Mouse (Mus musculus) layer of hippocampus, postnatal 36 days (tissue): ENCODE measurements around the gene Gm3618. TPM values are rescaled to one million over a fixed set of nuclear protein-coding genes. Genes with fewer than 3 reads are reported as not detected.
A peak's percentile ranks its signal among the peaks of the same experiment; 100 is the strongest.
"Not testable (repeated sequence)": the region's sequence is repeated elsewhere in the genome, so short reads cannot be mapped to it uniquely, and the experiment has no call there.

ENCODE experiments used
- DNase-seq, 2 experiments: peaks; one replicate each; pipeline ENCODE4 v3.0.0; 2022
- total RNA-seq, 2 experiments: library from RNA; stranded (reverse); gene quantifications; 2 replicates each; pipeline ENCODE4 v1.2.3; 2021

The Gm3618 gene
- total RNA-seq: not detected

DNA sequence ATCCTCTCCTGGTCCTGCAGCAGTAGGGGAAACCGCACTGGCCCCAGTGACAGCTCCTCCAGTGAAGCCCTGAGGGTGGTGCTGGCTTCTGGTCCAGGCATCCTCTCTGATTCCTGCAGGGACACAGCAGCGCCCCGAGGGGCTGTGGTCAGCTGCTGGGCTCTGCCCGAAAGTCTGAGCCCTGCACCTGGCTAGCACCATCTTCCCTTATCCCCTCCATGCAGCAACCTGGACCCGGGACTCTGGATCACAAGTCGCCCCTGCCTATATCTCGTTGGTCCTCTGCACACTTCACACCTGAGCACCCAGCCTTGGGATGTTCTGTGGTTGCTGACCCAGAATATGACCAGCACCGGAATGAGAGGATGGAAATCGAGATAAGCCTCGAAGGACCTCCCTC, at the start of gene Gm3618:
TSS of gene Gm3618 (minus strand) at position 101 of the 400 bp plus-strand sequence.
- not testable (repeated sequence) for DNase-seq

DNA sequence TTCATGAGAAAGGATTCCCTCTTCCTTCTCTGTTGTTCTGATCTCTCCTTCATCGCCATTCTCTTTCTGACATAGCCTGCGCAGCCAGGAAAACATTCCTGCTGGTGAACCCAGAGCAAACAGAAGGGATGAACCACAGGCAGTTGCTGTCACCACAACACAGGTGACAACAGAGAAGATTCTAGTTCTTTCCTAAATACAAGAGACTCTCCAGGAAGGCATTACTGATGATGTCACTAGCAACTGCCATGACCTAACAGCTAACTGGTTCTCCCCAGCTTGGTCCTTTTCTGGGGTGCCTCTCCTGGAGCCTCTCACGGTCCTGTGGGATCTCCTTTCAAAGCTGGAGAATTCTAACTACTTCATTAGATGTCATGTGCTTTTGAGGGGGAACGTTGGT, 46.7 kb upstream of the Gm3618 start, which contains the start of gene Gm16440:
TSS of gene Gm16440 (minus strand) at position 101 of the 400 bp plus-strand sequence.
- not testable (repeated sequence) for DNase-seq

DNA sequence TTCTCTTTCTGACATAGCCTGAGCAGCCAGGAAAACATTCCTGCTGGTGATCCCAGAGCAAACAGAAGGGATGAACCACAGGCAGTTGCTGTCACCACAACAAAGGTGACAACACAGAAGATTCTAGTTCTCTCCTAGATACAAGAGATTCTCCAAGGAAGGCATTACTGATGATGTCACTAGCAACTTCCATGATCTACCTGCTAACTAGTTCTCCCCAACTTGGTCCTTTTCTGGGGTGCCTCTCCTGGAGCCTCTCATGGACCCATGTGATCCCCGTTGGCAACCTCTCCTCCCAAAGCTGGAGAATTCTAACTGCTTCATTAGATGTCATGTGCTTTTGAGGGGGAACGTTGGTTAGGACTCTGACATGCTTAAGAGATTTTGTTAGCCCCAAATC, 38.7 kb downstream of the Gm3618 start, which contains the start of gene Gm21103:
TSS of gene Gm21103 (minus strand) at position 101 of the 400 bp plus-strand sequence.
- DNase-seq: not testable (repeated sequence)

DNA sequence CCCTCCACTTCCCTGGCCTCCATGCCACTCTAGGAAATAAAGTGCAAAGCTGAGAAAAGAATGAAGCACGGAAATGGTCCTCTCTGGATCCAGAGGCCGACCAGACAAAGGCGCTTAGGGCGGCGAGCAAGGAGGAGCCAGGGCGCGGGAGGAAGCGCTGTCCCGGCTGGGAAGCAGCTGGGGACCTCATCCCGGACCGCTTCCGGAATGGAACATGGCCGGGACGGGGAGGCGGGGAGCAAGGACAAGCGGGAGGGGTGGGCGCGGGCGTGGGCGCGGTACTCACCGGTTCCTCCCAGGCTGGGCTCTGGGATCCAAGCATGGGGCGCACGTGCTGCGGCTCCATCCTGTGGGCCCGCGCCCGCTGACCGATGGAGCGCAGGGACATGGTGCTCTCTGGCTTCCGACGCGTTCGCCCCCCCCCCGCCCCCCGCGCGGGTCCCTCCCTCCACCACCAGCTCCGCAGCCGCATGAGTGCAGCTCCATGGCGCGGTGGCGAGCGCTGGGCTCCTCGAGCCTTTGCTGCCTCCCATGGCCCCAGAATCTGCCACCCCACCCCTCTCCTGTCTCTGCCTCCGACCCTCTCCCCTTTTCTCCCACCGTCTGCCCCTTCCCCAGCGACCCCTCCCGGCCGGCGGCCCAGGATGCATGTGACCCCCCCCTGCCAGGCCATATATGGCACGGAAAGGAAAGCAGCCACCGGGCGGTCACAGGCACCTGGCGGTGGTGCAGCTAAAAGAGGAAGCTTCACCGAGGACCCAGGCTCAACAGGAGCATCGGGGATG, 56.4 kb downstream of the Gm3618 start, which contains the start of gene Gm3411:
TSS of gene Gm3411 (minus strand) at position 320 of the 785 bp plus-strand sequence.
- peak; percentile 17 to 18 for DNase-seq

Other genes starting within 250 kb of the Gm3618 start
- gene Gm8206, start 249.7 kb downstream of the Gm3618 start, total RNA-seq: under 1 TPM in 1 of 2 experiments, not detected in 1; 0.71 TPM
- gene Gm3468, start 235.0 kb downstream of the Gm3618 start, total RNA-seq: 1 to 10 TPM; 1.3 to 1.4 TPM
- not detected for gene Gm3476, start 217.9 kb downstream of the Gm3618 start, total RNA-seq
- gene Gm21560, start 124.4 kb downstream of the Gm3618 start, total RNA-seq: 1 to 10 TPM in 1 of 2 experiments, under 1 TPM in 1; 0.94 to 1.1 TPM
- 1 to 10 TPM; 2.1 to 2.8 TPM for gene Gm3411, start 56.4 kb downstream of the Gm3618 start, total RNA-seq
- gene Gm21103, start 38.8 kb downstream of the Gm3618 start, total RNA-seq: not detected
- not detected for gene Gm16440, start 46.6 kb upstream of the Gm3618 start, total RNA-seq
- under 1 TPM in 1 of 2 experiments, not detected in 1; 0.95 TPM for gene Gm3591, start 68.8 kb upstream of the Gm3618 start, total RNA-seq
- gene Gm3594, start 100.9 kb upstream of the Gm3618 start, total RNA-seq: not detected
- gene Gm8356, start 193.6 kb upstream of the Gm3618 start, total RNA-seq: not detected
- gene Gm3629, start 246.9 kb upstream of the Gm3618 start, total RNA-seq: 1 to 10 TPM; 1.0 to 1.3 TPM